Mouse (Mus musculus): Measurements from ENCODE around the gene Nmrk2.

The Nmrk2 gene

DNA sequence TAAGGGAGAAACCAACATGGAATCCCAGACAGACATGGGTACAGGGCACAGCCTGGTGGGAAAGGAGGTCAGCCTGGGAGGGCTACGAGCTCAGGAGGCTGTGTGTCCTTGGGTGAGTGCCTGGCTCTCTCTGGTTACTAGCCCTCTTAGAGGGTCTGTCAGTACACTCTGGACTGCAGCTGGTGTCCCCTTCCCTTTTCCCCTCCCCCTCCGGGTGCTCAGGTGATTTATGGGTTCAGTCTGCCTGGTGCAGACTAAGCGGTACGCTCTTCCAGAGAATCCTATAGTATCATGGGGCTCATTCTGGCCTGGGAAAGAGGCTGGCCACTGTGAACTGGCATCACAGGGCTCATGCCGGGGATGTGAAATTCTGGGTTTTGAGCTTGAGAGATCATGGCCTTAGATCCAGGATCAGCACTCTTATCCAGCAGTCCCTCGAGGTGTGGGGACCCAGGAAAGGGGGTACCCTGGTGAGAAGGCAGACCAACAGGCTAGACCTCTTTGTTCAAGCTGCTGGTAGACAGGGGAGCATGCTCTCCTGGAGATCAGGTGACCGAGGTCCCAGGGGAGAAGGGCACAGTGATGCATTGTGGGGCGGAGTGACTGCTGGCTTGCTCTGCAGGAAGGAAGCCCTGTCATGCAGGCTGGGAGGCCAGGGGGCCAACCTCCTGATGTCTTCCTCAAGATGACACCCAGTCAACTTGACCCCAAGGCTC lies 40.1 kb downstream of the Nmrk2 start:
- peak; percentile 56 to 73 for DNase-seq

GRCm38 (mm10) chr10:81154736-81155135 lies 47.1 kb downstream of the Nmrk2 start:
- DNase-seq = no peak

DNA sequence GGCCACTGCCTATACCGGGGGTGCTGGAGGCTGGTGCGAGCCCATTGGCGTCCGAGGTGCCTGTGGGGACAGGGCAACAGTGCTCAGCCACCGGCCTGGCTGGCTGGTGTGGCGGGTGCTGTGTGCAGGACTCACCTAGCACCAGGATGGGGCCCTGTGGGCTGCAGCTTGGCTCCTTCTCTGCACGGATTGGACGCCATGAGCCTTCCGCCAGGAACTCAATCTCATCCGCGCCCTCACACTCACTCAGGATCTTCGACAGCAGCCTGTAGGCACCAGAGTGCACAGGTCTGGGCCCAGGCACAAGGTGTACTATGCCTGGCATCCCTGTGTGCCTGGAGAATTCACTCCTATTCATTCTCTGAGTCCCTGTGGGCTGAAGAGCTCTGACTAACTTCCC lies 47.5 kb downstream of the Nmrk2 start:
- DNase-seq = no peak

DNA sequence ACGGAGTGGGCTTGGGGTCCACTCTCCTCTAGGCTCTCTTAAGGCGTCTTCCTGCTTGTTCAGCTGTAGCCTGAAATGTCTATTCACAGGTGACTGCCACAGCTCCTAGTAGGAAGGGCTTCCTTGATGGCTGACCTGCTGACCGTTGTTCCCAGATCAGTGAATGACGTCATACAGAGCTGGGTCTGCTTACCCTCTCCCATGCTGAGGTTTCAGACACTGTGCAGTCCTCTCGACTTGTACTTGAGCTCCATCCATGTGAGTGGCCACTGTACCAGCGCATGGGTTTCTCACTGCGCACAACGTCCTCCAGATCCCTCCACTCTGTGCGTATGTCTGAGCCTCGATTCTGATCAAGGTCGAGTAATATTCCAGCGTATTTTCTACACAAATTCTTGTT lies 49.2 kb downstream of the Nmrk2 start:
- DNase-seq = no peak

DNA sequence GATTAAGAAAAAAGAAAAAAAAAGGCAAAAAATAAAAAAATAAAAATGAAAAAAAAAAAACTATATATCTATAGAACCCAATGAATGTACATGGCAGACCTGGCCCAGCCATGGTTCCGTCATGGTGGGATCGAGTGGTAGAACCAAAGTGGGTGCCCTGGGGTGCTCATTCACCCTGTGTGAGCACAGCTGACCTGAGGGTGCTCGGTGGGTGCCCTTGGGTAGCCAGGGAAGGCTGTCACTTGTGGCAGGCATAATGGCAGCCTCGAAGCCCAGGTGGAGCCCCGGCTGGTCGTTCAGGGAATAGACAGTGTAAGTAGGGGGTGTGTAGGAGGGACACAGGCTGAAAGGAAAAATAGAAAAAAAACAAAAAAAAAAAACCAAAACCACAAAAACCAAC lies 50.6 kb downstream of the Nmrk2 start:
- no peak for DNase-seq
